ENCODE assay signal across 25 mouse cellular contexts in genomic region chr3:35335837-35336236, GRCm38 (mm10).
DNase-seq lines count a peak whose midpoint lies in the region; ATAC-seq lines count a peak whose summit lies in the region.
"Had no signal": no experiment of that assay in that cellular context is flagged by ENCODE, and none has a peak within 500 bp of the region (broad histone marks: within the 10 kb centered on the region; RNA-seq: fewer than 3 reads in every experiment).

No protein-coding gene starts in this region.

- WGBS in neural tube, embryonic 13.5 days: 43% methylated on average over 5 of the region's 5 CpGs
- WGBS in forebrain, embryonic 16.5 days: 10% methylated on average over 5 of the region's 5 CpGs

- peak overlapping the region; percentile 28; the same call in 1 of the 2 replicates for H3K27ac ChIP-seq in neural tube, embryonic 13.5 days (replicated peaks)
- 0 out of 2 replicates have a peak overlapping the region, but pooled peaks have one; percentile 1 for H3K27ac ChIP-seq in forebrain, embryonic 16.5 days (ENCODE audit: low read length)
- H3K27ac ChIP-seq: embryonic facial prominence, embryonic 13.5 days; heart, adult 2 months; intestine, embryonic 15.5 days; layer of hippocampus, adult 2 months; liver, embryonic 12.5 days; macrophage had no signal

- no peak overlapping the region for H3K9ac ChIP-seq in neural tube, embryonic 13.5 days
- no peak overlapping the region for H3K9ac ChIP-seq in forebrain, embryonic 16.5 days (replicated peaks; ENCODE audit: low read depth, low read length)
- H3K9ac ChIP-seq: embryonic facial prominence, embryonic 13.5 days; heart, embryonic 12.5 days; intestine, embryonic 15.5 days; liver, embryonic 12.5 days; liver, postnatal 0 days had no signal

- H3K4me1 ChIP-seq in neural tube, embryonic 13.5 days (replicated peaks): peaks cover 34% of the 10 kb centered on the region
- peaks cover 25% of the 10 kb centered on the region for H3K4me1 ChIP-seq in forebrain, embryonic 16.5 days (replicated peaks; ENCODE audit: control insufficient read depth, insufficient read depth, low read length)
- H3K4me1 ChIP-seq: heart, embryonic 12.5 days; liver, embryonic 12.5 days had no signal

- H3K4me3 ChIP-seq in neural tube, embryonic 13.5 days: no peak overlapping the region
- H3K4me3 ChIP-seq in forebrain, embryonic 16.5 days (replicated peaks; ENCODE audit: low read length): no peak overlapping the region
- H3K4me3 ChIP-seq: embryonic facial prominence, embryonic 13.5 days; heart, adult 2 months; heart, embryonic 12.5 days; intestine, embryonic 15.5 days; layer of hippocampus, adult 2 months; liver, embryonic 12.5 days had no signal

- H3K4me2 ChIP-seq in neural tube, embryonic 13.5 days: no peak overlapping the region
- H3K4me2 ChIP-seq in forebrain, embryonic 16.5 days (ENCODE audit: low read length): no peak overlapping the region
- H3K4me2 ChIP-seq: embryonic facial prominence, embryonic 13.5 days; heart, embryonic 12.5 days; intestine, embryonic 15.5 days; liver, embryonic 12.5 days had no signal

- intact Hi-C loops in heart, postnatal 25 days (cut with DNase I): no loop called here
- intact Hi-C loops in left cerebral cortex, postnatal 4 days (cut with DNase I): no loop called here

- peak; percentile 41 for DNase-seq in heart, adult 11 months
- no peak for DNase-seq in heart, postnatal 25 days (ENCODE audit: low spot score)
- DNase-seq in left cerebral cortex, postnatal 4 days: peak; percentile 51
- DNase-seq in left cerebral cortex, adult 18-20 months (ENCODE audit: low spot score in 2 of 2): no peak
- DNase-seq in neural tube, embryonic 10.5 days (ENCODE audit: extremely low spot score, low spot score): no peak
- DNase-seq in frontal cortex, postnatal 14 days (ENCODE audit: low spot score in 2 of 2): no peak
- DNase-seq: adrenal gland, postnatal 14 days; cerebellum, adult 11-12 months; gastrocnemius, postnatal 36 days; heart, adult 2 months; kidney, adult 2 months; kidney, postnatal 36 days; liver, postnatal 0 days; right cerebral cortex, postnatal 14 days; thymus, postnatal 4 days had no signal

- ATAC-seq in neural tube, embryonic 13.5 days (ENCODE audit: low read depth): no peak
- no peak for ATAC-seq in forebrain, embryonic 16.5 days
- ATAC-seq: intestine, embryonic 15.5 days; liver, embryonic 12.5 days; liver, postnatal 0 days; lung, postnatal 0 days; Patski had no signal

- no peaks in the 10 kb centered on the region for H3K9me3 ChIP-seq in neural tube, embryonic 13.5 days
- no peaks in the 10 kb centered on the region for H3K9me3 ChIP-seq in forebrain, embryonic 16.5 days (ENCODE audit: control insufficient read depth, low read length)
- H3K9me3 ChIP-seq: embryonic facial prominence, embryonic 13.5 days; heart, embryonic 12.5 days; intestine, embryonic 15.5 days; liver, embryonic 12.5 days had no signal

- no peaks in the 10 kb centered on the region for H3K36me3 ChIP-seq in neural tube, embryonic 13.5 days
- H3K36me3 ChIP-seq in forebrain, embryonic 16.5 days (ENCODE audit: control insufficient read depth, insufficient read depth): no peaks in the 10 kb centered on the region
- H3K36me3 ChIP-seq: embryonic facial prominence, embryonic 13.5 days; heart, embryonic 12.5 days; intestine, embryonic 15.5 days; liver, embryonic 12.5 days had no signal

- H3K27me3 ChIP-seq in neural tube, embryonic 13.5 days: no peaks in the 10 kb centered on the region
- no peaks in the 10 kb centered on the region for H3K27me3 ChIP-seq in forebrain, embryonic 16.5 days (replicated peaks; ENCODE audit: control insufficient read depth, insufficient read depth, low read length)
- H3K27me3 ChIP-seq: intestine, embryonic 15.5 days had no signal

Comparison
In these comparisons a context has a peak if more than half of its experiments do, and no peak if none do; other contexts are left out.
1. DNase-seq: peak in heart, adult 11 months (single experiment) and left cerebral cortex, postnatal 4 days (single experiment); none in heart, postnatal 25 days (single experiment), left cerebral cortex, adult 18-20 months (0 of 2), neural tube, embryonic 10.5 days (single experiment) and frontal cortex, postnatal 14 days (0 of 2).